Mouse (Mus musculus): ENCODE data around the gene Rbms2. TPM values are rescaled to one million over a fixed set of nuclear protein-coding genes. Genes with fewer than 3 reads are reported as not detected.
"Not testable (repeated sequence)": the region's sequence is repeated elsewhere in the genome, so short reads cannot be mapped to it uniquely, and the experiment has no call there.

Rbms2 gene
- 84.6 and 85.7 TPM in 2 replicates for total RNA-seq (2021)
- long read RNA-seq, transcript Rbms2-201 (13 exons, 1,481 nt), result major isoform, 12 of 37 reads
- long read RNA-seq, partial matches to known transcripts, result 7 of 37 reads
- long read RNA-seq, other reads (novel, unspliced or antisense), result 14 of 37 reads

DNA sequence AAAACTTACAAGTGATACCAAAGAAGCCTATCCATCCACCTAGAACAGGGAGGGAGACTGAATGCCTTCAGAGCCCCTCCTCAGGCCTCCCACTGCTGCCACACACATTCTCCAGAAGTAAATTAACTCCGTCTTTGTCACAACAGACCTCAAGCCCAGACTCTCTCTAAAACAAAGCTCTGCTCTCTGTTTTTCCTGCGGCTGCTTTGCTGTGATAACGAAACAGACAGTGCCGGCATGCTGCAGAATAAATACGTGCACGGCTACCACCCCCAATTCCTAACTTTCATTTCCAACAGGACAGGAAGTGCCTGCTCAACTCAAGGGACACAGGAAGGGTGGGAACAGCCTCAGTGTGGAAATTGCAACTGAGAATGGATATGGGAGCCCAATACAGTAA lies at the start of gene Rbms2:
Gene Rbms2, minus strand, starts transcription at position 309 of the 400 bp plus-strand sequence.
- no peak for DNase-seq

DNA sequence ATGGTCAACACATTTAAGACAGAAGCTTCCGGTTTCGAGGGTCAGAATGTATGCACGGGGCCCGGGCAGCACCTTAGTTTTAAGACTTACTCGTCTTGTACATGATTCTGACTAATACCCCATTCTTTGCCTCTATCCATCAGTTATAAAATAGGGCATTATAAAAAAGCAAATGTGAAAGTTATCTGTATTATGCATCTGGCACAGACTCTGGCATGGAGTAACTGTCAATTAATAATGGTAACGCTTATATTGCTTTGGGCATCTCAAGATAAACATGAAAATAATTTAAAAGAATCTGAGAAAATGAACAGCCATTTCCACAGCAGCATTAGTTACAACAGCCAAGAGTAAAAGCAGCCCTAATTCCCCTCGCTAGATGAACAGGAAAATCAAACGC lies 47.9 kb upstream of the Rbms2 start:
- DNase-seq, result no peak

DNA sequence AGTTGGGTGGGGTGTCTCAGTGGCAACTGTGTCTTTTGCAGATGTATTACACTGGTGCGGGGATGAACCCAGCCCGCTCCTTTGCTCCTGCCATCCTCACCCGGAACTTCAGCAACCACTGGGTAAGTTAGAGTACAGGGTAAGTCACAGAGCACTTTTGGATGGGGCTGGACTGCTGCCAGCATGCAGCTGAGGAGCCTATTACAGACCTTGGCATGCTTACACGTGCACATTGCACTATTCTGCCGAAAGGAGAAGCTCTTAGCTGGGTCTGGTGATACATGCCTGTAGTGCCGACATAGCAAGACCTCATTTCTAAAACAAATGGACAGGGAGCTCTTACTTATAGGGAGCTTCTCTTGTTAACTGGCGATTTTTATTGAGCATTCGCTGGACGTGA lies 47.5 kb upstream of the Rbms2 start:
- DNase-seq, result no peak

DNA sequence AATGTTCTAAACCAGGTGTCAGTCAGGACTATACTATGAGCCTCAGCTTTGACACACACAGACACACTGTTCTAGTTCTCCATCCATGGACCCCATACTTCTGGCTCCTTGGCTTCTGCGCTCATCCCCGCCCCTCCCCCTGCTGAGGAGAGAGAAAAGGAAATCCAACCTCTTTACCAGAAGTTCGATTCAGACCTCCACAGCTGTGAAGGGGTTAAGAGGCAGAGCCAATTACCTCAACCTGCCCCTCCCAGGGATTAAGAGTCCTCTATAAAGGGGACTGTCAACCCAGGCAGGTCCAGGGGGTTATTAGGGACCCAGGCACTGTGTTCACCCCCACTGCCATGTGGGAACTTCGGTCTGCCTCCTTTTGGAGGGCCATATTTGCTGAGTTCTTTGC lies 45.4 kb upstream of the Rbms2 start, which contains the start of gene Mip:
Gene Mip, plus strand, starts transcription at position 301 of the 400 bp plus-strand sequence.
- no peak for DNase-seq

DNA sequence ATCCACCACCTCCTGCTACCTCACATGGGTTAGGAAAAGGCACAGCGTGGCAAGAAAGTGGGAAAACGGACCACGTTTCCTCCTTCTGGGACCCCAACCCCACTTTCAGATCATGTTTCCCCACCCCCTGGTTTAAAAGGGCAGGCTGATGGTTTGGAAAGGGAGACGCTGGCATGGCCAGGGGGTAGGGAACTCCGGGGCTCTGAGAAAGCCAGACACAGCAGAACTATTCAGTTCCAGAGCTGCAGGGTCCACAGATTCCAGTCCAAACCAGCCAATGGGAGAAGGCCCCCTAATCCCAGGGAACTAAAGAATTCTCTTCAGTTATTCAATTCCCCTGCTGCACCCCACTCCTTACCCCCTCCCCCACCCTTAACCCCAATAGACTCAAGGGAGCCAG lies 45.0 kb upstream of the Rbms2 start:
- no peak for DNase-seq

DNA sequence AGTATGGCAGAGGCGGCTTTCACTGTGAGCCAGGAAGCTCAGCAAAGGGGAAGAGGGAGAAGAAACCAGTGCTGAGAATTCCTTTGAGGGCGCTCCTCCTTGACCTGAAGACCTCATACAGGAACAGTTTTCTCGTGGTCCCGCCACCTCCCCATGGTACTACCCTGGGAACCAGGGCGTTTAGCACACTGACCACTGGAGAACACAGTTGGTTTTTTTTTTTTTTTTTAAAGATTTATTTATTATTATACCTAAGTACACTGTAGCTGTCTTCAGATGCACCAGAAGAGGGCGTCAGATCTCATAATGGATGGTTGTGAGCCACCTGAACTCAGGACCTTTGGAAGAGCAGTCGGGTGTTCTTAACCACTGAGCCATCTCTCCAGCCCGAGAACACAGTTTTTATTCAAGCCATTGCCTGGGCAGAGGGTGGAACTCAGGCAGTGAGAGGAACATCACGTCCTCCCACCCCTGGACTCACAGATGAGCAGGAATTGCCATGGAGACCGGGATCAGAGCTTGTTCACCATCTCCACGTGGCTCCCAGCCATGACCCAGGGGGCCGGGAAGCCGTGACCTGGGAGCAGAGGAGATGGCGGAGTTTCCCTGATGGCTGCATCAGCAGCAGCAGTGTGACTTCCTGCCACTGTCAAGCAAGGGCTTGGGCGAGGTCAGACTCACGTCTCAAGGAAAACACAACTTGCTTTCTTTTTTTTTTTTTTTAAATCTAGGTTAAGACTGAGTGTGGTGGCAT lies 41.6 kb upstream of the Rbms2 start:
- no peak for DNase-seq

DNA sequence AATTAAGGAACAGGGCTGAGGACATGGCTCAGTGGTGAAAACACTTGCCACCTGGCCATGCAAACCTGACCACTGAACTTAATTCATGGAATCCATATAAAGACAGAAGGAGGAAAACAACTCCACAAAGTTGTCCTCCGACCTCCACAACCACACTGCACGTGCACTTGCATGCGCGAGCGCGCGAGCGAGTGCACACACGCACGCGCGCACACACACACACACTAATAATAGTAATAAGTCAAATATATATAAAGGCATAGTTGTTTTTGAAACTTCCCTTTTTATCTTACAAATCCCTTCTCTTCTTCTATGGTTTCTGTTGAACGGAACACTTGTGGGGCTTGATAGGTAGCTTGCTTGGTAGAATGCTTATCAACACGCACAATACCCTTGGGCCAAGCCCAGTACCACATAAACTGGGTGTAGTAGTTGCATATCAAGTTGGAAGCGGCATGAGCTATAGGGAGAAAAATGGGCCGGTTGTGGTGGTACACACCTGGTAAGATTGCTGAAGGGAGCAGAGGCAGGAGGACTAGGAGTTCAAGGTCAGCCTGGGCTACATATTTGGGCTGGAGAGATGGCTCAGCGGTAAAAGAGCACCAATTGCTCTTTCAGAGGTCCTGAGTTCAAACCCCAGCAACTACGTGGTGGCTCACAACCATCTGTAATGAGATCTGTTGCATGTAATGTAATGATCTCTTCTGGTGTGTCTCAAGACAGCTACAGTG lies 38.5 kb upstream of the Rbms2 start:
- no peak for DNase-seq

DNA sequence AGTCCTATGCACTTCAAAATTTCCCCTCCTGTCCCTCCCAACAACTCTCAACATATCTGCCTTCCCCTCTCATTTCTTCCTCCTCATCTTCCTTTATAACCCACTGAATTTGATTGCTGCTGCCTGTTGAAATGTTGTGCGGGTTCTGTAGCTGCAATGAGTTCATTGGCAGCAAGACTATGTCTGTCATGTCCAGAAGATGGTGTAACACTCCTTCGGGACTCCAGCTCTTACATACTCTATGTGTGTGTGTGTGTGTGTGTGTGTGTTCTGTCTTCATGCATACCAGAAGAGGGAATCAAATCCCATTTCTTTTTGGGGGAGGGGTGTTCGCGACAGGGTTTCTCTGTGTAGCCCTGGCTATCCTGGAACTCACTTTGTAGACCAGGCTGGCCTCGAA lies 34.9 kb upstream of the Rbms2 start:
- DNase-seq, result no peak

DNA sequence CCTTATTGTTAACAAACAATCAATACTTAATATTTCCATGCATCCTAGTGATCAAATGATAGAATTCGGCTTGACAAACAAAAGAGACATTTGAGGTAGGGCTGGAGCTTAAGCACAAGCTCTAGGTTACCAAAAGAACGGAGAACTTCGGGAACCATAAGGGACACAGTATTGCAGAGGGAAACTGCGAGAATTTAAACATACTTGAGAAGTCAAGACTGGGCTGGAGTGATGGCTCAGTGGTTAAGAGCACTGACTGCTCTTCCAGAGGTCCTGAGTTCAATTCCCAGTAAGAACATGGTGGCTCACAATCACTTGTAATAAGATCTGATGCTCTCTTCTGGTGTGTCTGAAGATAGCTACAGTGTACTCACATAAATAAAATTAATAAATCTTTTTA lies 34.0 kb upstream of the Rbms2 start:
- DNase-seq, result not testable (repeated sequence)

DNA sequence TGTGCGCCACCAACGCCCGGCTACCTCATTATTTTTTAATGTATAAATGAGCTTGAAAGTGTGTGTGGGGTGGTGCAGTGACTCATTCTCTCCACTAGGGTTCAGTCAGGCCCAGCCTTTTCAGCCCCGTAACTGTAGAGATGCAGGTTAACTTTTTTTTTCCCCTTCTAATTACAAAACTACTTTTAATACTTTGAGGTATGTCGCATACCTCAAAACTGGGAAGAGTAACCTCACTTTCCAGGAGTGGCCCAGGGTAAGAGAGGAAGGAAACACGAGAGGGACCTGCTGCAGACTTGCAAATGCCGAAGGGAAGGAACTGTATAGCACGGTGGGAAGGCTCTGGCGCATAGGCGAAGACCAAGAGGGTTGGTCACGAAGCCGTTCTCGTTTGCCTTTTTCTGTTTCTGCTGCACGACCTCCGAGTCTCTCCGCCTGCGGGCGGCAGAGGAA lies 32.8 kb upstream of the Rbms2 start:
- peak; percentile 35 for DNase-seq

DNA sequence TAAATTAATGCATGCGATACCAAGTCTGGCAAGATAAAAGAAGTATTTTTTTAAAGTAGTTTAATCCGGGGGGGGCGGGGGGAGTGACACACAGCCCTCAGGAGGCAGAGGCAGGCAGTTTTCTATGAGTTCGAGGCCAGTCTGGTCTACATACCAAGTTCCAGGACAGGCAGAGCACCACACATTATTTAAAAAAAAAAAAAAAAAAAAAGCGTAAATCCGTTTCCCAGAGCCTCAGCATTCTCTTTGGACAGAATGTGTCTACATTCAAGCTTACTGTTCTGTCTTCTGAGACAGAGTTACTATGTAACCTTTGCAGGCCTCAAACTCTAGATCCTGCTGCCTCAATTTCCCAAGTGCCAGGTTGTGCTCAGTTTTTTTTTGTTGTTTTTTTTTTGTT lies 32.1 kb upstream of the Rbms2 start:
- no peak for DNase-seq

DNA sequence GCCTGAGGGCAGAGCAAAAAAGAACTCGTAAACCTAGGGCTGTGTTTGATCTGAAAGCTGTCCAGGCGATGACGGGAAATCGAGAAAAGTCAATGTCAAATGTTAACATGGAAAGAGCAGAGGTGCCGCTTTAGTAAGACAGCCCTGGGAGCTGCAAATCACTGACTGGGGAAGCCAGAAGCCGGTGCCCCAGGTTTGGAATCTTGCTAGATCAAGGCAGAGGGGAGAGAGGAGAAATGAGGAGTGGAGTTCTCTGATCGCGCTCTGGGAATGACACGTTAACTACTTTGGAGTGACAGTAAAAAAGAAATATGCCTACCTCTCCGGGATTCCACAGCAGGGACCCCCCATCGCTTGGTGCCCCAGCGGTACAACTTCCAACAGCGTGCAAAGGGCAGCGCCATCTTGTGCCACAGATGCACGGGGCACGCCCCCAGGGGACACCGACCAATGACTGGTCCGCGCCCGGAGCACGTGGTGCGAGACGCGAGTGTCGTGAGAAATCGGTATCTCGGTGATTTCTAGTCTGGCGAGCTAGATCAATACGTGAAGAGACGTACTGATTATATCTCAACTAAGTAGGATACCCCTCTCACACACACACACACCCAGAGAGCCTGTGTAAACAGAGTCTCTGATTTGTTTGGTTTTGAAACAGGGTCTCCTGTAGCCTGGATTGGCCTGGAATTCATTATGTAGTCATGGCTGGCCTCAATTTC lies 31.5 kb upstream of the Rbms2 start, which contains the start of gene Spryd4:
Gene Spryd4, minus strand, starts transcription at position 418 of the 719 bp plus-strand sequence.
- DNase-seq, result peak; percentile 92

DNA sequence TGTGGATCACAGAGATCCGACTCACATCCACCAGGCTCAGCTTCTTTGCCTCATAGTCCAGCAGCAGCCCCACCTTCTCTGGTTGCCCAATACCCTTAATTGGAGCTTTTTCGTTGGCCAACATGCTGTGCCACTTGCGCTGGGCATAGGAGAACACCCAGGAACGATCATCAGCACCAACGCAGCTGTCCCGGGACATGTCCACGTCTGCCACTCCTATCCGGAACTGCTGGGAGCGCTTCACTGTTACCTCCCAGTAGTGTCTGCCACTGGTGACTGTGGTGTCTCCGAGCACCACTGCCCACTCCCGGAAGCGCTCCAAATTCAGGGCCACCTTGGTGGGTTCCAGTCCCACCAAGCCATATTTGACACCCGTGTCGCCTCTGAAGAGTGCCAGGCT lies 30.9 kb upstream of the Rbms2 start:
- DNase-seq, result peak; percentile 23

DNA sequence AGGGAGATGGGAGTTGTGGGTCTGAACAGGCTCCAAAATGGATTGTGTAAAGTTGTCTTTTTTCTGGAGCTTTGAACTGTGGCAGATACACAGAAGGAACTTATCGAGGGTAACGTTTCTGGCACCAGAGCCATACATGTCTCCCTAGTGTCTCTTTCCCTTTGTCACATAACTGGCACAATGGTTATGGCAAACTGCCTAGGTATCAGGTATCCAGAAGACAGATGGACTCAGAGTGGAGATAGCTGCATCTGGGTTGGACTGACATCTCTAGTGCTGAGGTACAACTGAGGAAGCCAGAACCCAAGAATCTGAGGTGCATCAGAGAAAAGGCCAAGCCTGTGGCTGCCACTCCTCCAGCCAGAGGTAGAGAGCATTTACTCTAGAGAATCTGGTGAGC lies 30.0 kb upstream of the Rbms2 start:
- no peak for DNase-seq

DNA sequence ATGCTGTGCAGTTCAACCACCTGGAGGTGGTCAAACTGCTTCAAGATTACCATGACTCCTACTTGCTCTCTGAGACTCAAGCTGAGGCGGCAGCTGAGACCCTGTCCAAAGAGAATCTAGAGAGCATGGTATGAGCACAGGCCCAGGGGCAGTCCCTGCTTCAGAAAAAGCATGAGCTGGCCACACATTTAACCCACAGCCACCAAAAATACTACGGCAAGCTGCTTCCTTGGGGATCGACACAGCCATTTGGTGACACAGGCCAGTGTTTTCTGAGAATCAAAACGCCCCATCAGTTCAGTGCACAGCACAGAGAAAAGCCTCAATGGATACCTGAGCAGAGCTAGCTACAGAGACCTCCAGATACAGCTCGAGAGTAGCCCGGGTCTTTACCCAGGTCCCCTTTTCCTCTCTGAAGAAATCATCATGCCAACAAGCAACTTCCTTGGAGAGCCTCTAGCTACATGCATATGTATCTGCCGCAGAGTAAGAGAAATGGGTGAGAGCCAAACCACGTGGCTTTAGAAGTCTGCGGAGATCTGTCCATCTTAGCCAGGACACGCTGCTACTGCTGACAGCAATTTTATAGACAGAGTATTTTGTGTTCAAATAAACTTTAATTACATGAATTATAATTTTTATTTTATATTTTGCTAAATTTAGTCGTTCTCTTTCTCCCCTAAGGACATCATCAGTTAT lies 29.4 kb upstream of the Rbms2 start:
- no peak for DNase-seq

DNA sequence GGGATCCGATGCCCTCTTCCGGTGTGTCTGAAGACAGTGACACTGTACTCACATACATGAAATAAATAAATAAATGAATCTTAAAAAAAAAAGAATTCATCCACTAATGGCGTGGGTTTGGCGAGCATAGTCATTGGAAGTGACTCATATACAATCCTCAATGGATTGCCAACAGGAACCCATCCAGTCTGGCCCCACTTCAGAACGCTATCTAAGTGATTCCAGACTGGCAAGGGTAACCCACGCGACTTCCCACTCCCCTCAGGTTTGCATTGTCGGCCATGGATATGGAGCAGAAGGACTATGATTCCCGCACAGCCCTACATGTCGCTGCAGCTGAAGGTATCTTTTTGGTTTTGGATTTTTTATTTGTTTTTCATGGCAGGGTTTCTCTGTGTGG lies 28.2 kb upstream of the Rbms2 start:
- no peak for DNase-seq

DNA sequence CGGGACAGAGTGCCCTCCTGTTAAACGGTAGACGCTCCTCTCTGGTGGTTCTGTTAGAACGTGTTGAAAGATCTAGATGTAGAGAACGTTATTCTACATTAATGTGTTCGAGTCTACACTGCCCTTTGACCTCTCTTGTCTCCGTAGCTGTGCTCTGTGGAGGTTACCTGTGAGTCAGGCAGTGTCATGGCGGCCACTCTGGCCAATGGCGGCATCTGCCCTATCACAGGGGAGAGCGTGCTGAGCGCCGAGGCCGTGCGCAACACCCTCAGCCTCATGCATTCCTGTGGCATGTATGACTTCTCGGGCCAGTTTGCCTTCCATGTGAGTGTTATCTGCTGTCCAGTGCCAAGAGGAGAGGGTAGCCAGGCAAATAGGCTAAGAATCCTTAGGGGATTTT lies 24.8 kb upstream of the Rbms2 start:
- DNase-seq, result no peak

DNA sequence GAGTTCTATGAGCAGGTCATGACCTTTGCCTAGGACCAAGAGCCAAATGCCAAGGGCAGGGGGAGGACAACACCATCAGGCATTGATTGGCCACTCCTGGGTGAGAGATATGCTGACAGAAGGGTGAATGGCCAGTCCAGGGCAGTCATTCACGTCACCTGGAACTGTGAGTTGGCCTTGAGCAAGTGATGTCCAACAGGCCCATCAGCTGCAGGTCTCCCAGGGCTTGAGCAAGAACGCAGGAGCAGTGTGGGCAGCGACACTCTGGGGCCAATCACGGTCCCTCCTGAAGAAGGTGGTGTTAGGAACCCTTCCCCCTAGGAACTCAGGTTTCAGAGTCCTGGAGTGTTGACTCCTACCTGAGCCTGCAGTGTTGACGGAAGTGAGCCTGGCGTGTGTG lies 21.8 kb upstream of the Rbms2 start:
- DNase-seq, result no peak

DNA sequence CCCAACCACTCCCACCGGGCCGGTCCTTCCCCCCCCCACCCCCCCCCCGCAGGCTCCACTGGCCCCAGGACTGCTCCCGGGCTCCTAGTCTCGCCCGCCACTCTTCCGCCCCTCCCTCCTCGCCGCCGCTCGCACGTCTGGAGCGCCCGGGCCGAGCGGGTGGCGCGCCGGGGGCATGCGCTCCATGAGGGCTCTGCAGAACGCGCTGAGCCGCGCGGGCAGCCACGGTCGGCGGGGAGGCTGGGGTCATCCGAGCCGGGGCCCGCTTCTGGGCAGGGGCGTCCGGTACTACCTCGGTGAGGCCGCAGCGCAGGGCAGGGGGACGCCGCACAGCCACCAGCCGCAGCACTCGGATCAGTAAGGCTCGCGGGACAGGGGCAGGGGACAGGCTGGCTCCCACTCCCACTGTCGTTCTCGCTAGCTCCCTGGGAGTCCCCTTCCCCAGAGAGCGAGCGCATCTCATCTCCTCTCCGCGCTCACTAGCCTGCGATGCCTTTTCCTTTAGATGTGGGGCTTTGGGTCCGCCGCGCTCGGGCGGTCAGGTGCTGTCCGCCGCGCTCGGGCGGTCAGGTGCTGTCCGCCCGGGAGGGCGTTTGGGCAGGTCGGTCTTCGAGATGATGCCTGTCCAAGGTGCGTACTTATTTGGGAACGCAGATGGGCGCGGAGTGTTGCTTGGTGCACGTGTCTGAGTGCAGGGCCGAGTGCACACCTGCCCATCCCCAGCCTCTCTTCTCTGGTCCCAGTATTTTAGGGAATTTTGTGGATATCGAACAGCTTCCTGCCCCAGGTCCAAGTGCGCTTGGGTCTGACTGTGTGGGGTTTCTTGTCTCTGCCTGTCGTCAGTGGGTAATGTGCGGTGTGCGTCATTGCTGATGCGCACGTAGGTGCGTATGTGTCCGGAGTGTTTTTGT lies 14.7 kb upstream of the Rbms2 start:
- DNase-seq, result no peak

DNA sequence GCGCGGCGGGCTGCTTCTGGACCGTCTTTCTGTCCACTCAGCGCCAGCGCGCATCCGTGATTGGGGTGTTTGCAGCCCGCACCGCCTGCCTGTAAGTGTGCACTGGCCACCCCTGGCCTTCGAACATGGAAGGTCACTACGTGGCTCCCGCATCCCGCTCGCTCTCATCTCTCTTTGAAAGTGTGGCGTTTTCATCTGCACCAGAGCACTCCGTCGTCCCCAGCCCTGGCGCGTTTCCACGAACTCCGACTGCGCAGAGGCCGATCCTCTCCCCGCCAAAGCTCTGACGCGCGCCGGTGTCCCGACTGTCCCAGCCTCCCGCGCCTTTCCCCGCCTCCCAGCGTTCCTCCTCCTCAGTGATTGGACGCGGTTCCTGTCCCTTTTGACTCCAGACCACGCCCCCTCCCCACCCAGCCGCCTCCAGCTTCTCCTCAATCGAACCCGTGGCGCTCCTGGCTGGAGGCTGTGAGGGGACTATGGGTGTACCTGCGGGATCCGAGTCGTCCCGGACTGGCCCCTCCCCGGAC lies 14.0 kb upstream of the Rbms2 start, which contains the start of gene Gls2:
Gene Gls2, plus strand, starts transcription at position 434 of the 527 bp plus-strand sequence.
- peak; percentile 99 for DNase-seq

DNA sequence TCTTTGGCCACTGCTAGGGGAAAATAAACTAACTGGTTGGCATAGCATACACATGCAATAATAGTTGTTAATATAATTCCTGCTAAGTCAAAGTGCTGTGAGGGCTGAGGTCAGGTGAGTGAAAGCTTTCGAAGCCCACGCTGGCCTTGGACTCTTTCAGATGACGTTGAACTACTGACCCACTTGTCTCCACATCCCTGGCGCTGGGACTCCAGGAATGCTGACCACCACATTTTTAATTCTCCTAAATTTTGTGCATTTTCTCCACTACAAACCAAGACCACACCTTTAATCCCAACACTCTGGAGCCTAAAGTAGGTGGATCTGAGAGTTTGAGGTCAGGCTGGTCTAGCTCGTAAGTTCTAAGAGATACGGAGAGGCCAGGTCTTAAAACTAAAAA lies 13.0 kb upstream of the Rbms2 start:
- no peak for DNase-seq

Measured in adrenal gland, postnatal 25 days (tissue).